Mouse (Mus musculus): Measurements from ENCODE around the gene Sh2d6.
A peak's percentile ranks its signal among the peaks of the same experiment; 100 is the strongest.
"Not testable (repeated sequence)": the region's sequence is repeated elsewhere in the genome, so short reads cannot be mapped to it uniquely, and the experiment has no call there.

The Sh2d6 gene

GRCm38 (mm10) chr6:72506104-72506503 is 15.4 kb downstream of the Sh2d6 start:
- DNase-seq (ENCODE audit: extremely low read depth, insufficient read length, low spot score): no peak

- DNase-seq (ENCODE audit: extremely low read depth, insufficient read length, low spot score): no peak
These were observed 17.6 kb downstream of the Sh2d6 start for GRCm38 (mm10) chr6:72503939-72504338.

- DNase-seq (ENCODE audit: extremely low read depth, insufficient read length, low spot score): no peak
These were observed 18.2 kb downstream of the Sh2d6 start for GRCm38 (mm10) chr6:72503309-72503708.

- no peak for DNase-seq (ENCODE audit: extremely low read depth, insufficient read length, low spot score)
These were observed 22.6 kb downstream of the Sh2d6 start for GRCm38 (mm10) chr6:72498950-72499349.

- DNase-seq (ENCODE audit: extremely low read depth, insufficient read length, low spot score): no peak
These were observed 28.6 kb downstream of the Sh2d6 start for GRCm38 (mm10) chr6:72492892-72493291.

- DNase-seq (ENCODE audit: extremely low read depth, insufficient read length, low spot score): no peak
These were observed 30.4 kb downstream of the Sh2d6 start for GRCm38 (mm10) chr6:72491151-72491550.

- DNase-seq (ENCODE audit: extremely low read depth, insufficient read length, low spot score): no peak
These were observed 32.0 kb downstream of the Sh2d6 start for GRCm38 (mm10) chr6:72489534-72489933.

GRCm38 (mm10) chr6:72488850-72489249 is 32.7 kb downstream of the Sh2d6 start:
- no peak for DNase-seq (ENCODE audit: extremely low read depth, insufficient read length, low spot score)

GRCm38 (mm10) chr6:72487282-72487681 is 34.2 kb downstream of the Sh2d6 start:
- no peak for DNase-seq (ENCODE audit: extremely low read depth, insufficient read length, low spot score)

GRCm38 (mm10) chr6:72486307-72486706 is 35.2 kb downstream of the Sh2d6 start:
- no peak for DNase-seq (ENCODE audit: extremely low read depth, insufficient read length, low spot score)

- DNase-seq (ENCODE audit: extremely low read depth, insufficient read length, low spot score): no peak
These were observed 36.6 kb downstream of the Sh2d6 start for GRCm38 (mm10) chr6:72484887-72485286.

- no peak for DNase-seq (ENCODE audit: extremely low read depth, insufficient read length, low spot score)
These were observed 39.4 kb downstream of the Sh2d6 start for GRCm38 (mm10) chr6:72482156-72482555.

- no peak for DNase-seq (ENCODE audit: extremely low read depth, insufficient read length, low spot score)
These were observed 41.1 kb downstream of the Sh2d6 start for GRCm38 (mm10) chr6:72480422-72480702.

- no peak for DNase-seq (ENCODE audit: extremely low read depth, insufficient read length, low spot score)
These were observed 41.7 kb downstream of the Sh2d6 start for GRCm38 (mm10) chr6:72479645-72480421.

- DNase-seq (ENCODE audit: extremely low read depth, insufficient read length, low spot score): not testable (repeated sequence)
These were observed 42.8 kb downstream of the Sh2d6 start for GRCm38 (mm10) chr6:72478691-72479090.

GRCm38 (mm10) chr6:72477621-72478020 is 43.9 kb downstream of the Sh2d6 start:
- DNase-seq (ENCODE audit: extremely low read depth, insufficient read length, low spot score): peak; percentile 42

- DNase-seq (ENCODE audit: extremely low read depth, insufficient read length, low spot score): no peak
These were observed 44.7 kb downstream of the Sh2d6 start for GRCm38 (mm10) chr6:72476836-72477235.

- no peak for DNase-seq (ENCODE audit: extremely low read depth, insufficient read length, low spot score)
These were observed 46.1 kb downstream of the Sh2d6 start for GRCm38 (mm10) chr6:72475221-72475985.

GRCm38 (mm10) chr6:72473264-72474041 is 48.1 kb downstream of the Sh2d6 start:
- peak; percentile 83 for DNase-seq (ENCODE audit: extremely low read depth, insufficient read length, low spot score)

GRCm38 (mm10) chr6:72466171-72466570 is 55.3 kb downstream of the Sh2d6 start:
- no peak for DNase-seq (ENCODE audit: extremely low read depth, insufficient read length, low spot score)

- no peak for DNase-seq (ENCODE audit: extremely low read depth, insufficient read length, low spot score)
These were observed 55.9 kb downstream of the Sh2d6 start for GRCm38 (mm10) chr6:72465361-72466157.

Data from 3134 (cell line).